Mouse (Mus musculus) liver, adult (tissue): ENCODE results near the gene Pald1.

Experiments
- GATA4 ChIP-seq: IDR thresholded peaks from 2 replicates; pipeline ENCODE4 v1.6.1; 2014; ENCODE audit warnings: mild to moderate bottlenecking, low read length; ENCODE audit not compliant: insufficient replicate concordance

Gene Pald1

GRCm38 (mm10) chr10:61272089-61272626 is 111.2 kb downstream of the Pald1 start:
- TF ChIP-seq GATA4: 0 out of 2 replicates have a peak, but pooled peaks have one; percentile 11
